Mouse (Mus musculus) embryo, embryonic 9.5 days (tissue): Measurements from ENCODE around the gene Gatad1.
"Not testable (repeated sequence)": the region's sequence is repeated elsewhere in the genome, so short reads cannot be mapped to it uniquely, and the experiment has no call there.

Source experiments
- DNase-seq: peaks from one replicate; pipeline ENCODE4 v3.0.0-alpha.2; 2017; ENCODE audit errors: extremely low spot score

The Gatad1 gene

DNA sequence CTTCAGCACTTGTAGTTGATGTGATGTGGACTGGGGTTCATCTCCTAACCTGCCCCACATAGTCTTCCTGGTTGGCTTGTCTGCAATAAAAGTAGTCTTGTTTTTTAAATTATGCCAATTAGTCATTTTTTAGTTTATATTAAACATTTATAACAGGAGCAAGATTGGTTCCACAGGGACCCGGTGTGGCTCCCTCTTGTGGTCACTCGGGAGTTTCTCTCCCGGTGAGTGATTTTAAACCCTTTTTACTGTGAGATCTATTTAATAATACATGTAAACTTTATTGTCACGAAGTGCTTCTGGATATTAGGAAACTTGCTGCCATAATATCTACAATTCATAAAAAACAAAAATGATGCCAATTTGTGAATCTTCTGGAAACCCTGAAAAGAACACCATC, 23.0 kb downstream of the Gatad1 start:
- DNase-seq, result no peak

DNA sequence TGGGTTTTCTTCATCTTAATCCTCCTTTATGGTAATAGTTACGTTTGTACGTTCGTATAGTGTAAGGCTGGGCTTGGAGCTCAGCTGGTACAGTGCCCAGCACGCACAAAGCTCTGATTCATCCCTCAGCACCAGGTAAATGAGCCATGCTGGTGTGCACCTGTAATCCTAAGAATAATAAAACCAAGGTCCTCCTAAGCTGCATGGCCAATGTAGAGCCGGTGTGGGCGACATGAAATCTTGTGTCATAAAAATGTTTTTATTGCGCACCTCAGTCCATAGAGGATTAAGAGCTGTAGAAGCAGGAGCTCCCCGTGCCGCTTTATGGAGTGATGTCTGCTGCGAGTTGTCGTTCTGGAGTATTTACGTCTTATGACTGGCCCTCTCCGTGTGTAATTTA, 23.7 kb downstream of the Gatad1 start:
- no peak for DNase-seq

DNA sequence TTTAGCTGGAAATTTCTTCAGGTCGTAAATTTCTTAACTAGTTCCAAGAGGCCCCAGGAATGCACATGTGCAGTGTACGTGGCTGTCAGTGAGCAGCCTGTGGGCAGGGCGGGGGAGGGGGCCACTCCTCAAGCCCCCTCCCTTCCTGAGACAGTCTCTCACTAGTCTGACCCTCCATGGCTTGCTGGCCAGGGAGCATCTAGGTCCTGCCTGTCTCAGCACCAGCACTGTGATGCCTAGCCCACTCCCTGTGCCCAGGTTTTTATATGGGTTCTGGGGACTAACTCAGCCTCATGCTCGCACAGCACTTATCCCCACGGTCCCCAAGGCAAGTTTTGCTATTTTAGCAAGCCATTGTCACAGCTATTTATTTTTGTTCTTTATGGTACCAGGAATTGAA, 24.7 kb downstream of the Gatad1 start:
- DNase-seq, result no peak

DNA sequence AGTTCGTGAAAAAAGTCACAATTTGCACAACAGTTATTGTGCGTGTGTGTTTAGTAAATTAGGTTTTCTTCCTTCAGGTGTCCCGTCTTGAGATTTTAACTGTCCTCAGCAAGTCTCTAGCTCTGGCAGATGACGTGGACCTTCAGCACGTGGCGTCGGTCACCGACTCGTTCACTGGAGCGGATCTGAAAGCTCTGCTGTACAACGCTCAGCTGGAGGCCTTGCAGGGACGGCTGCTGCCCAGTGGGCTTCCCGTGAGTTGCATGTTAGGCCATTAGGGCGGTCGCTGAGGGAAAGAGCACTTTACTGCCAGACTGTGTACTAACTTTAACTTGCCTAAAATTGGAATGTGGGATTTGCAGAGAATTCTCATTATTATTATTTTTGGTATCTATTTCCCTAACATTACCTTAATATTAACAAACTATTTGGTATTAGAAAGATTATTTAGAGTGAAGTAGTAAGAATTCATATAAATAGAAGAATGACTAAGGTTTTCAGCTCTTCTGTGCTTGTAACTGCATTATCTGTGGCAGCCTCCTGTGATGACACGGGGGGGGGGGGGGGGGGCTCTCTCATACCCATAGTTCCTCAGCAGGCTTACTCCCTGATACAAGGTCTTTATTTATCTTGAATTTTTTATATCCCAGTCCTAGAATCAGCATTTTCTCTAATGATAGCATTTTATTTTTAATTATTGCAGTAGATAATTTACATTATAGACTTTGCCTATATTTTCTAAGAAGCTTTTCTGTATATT, 25.3 kb downstream of the Gatad1 start:
- no peak for DNase-seq

DNA sequence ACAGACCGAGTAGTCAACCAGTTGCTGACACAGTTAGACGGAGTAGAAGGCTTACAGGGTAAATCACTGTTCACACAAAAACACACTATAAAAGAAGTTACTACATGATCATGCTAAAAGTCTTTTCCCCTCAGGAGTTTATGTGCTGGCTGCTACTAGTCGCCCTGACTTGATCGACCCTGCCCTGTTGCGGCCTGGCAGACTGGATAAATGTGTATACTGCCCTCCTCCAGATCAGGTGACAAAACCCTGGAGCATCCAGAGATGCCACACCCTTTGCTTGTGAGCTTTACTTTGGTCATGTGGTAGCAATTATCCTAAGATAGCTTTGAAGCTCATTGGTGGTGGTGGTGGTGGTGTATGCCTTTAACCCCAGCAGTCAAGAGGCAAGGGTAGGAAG, 26.9 kb downstream of the Gatad1 start:
- DNase-seq, result no peak

DNA sequence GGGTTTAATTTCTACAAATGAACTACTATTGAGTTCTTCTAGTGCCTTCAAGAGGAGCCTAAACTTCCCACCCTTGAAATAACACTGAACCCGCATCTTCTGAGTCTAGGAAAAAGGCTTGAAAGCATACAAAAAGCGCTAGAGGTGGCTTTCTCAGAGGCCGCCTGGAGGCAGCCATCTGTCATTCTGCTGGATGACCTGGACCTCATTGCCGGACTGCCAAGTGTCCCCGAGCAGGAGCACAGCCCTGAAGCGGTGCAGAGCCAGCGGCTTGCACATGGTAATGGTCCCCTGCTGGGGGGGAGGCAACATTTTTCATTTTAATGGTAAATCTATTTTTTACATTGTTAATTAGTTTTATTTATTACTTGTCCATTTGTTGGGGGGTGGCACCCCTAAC, 36.5 kb downstream of the Gatad1 start:
- DNase-seq, result no peak

DNA sequence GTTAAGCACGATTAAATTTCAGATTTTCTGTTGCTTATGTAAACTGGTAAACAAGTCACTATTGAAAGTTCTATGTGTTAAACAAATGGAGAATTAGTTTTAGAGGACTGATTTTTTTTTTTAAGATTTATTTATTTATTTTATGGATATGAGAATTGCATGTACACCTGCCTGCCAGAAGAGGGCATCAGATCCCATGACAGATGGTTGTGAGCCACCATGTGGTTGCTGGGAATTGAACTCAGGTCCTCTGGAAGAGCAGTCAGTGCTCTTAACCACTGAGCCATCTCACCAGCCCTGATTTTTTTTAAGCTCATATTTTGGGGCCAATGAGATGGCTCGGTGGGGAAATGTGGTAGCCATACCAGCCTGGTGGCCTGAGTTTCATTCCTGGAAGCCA, 45.1 kb downstream of the Gatad1 start:
- not testable (repeated sequence) for DNase-seq

DNA sequence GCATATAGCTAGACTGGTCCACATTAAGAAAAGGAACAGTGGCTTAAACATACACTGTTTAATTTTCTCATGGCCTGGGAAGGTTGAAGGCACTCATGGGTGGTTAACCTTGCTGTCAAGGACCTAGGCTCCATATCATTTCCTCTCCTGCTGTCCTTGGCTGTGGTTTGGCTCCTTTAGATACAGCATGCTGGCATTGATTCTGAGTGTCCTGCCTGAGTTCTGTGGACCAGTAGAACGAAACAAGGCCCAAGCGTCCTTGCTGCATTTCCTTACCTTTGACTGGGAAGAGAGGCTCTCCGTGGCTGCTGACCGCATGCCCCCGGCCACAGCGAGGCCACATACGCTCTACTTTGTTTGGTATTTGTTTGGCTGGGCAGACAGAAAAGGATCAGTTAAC, 47.7 kb downstream of the Gatad1 start:
- no peak for DNase-seq

DNA sequence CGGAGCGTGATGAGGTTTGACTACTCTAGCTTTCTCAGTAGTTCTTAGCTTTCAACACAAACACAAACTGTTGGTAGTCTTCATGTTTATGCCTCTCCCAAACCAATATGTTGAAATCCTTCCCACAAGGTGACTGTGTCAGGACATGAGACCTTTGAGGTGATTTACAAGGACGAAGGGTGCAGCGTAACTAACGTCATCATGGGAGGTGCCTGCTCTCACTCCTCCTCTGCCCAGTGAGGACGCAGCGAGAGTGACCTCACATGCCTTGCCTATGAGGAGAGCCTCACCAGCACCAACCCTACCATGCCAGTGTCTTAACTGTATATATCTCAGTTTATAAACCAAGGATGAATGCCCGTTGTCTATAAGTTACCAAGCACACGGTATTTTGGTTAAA, 49.9 kb downstream of the Gatad1 start:
- DNase-seq, result no peak

DNA sequence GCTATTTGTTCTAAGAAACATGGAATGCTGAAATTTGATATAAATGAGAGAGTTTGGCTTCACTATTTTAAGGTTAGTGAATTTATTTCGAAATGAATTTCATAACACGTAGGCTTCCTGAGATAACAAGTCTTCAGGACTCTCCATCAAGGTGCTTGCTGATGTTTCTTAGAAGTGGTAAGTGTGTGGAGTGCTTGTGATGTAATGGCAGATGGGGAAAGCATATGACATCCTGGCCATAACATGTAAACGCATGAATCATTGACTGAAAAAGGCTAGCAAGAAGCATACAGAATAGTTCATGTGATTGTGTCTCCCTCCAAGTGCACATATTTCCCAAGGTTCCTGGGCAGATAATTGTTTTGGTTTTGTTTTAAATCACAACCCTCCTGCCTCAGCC, 56.2 kb downstream of the Gatad1 start:
- DNase-seq, result no peak

DNA sequence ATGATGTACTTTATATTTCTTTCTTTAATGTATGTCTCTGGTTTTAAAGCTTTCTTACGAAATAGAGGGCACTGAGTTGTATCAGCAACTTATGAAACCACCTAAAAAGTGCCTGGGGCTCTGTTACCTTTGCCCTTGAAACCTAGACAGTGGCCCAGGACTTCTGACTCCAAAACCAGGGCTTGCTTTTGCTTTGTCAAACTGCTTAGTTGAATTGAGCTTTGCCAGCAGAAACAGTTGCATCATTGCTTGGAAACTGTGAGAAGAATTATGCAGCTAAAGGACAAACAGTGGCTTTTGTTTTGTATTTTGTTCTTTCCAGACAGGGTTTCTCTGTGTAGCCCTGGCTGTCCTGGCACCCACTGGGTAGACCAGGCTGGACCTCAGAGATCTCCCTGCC, 56.7 kb downstream of the Gatad1 start:
- DNase-seq, result no peak

DNA sequence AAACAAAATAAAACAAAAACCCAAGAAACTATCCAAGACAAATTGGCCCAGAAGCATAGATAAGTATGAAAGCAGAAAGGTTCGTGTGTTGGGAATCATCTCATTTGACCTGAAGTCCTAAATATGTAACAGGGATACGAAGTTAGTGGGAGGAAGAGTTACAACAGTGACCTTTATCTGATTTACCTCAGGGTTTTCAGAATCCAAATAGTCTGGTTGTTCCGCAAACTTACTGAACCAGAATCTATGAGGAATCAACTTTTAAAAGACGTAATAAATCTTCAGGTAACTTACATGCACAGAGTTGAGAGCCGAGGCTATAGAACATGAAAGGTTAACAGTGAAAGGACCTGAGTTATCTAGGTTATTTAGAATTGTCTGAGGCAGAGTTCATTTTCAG, 58.2 kb downstream of the Gatad1 start:
- DNase-seq, result no peak

DNA sequence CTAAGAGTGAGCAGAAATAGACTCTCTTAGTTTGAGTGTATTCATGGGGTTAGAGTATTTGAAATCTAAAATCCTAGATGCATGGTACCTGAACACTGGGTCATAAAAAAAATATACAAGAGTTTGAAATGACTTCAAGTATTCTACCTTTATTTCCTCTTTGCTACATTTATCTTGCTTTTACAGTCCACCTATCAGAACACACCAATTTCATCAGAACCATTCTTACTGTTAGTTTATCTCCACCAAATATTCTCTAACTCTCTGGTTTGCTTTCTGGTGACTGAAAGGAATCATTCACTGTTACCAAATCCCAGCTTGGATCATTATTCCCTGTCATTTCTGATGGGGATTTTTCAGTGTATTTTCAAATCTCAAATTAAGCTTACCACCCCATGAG, 59.8 kb downstream of the Gatad1 start:
- no peak for DNase-seq

DNA sequence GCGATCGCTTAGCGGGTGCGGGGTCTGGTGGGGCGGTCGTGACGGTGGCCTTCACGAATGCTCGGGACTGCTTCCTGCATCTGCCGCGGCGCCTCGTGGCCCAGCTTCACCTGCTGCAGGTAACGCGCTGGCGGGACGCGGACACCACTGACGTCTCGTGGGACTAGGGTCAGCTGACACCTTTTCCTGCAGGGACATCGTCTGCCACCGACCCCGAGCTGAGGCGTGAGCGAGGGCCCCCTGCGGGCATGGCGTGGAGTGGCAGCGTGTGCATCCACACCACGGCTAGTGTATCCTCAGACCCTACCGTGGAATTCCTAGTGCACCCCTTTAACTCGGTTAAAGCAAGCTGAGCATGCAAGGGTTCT, 60.6 kb downstream of the Gatad1 start, which contains the start of gene Rbm48:
Rbm48 (minus strand) TSS at position 187 of the 368 bp plus-strand sequence.
- DNase-seq, result peak; percentile 75

DNA sequence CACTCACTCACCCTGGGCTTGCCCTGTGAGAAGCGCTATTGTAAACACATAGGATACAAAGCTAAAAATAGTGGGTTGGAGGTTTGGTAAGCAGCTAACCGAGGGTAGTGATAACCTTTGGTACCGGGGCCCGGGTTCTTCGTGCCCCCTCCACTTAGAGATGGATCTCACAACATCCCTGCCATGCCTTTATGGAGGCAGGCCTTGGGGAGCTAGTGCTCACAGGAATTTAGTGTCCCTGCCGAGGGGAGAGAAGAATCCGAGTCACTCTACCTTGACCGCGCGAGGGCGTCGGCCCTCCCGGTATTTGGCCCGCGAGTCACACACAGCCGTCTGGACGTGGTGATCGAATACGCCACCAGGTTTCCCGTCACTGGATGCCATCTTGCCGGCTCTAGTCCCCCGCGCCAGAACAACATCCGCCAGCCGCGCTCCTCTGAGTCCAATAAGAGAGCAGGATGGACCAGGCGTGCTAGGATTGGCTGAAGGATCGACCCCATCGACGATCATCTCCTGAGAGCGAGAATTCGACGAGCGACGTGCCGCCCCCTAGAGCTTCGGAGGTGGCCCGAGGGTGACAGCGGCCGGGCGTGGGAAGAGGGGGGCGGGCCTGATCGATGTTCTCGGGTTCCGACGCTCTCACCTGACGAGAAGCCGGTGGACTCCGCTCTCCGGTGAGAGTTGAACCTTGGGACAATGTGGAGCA, 61.1 kb downstream of the Gatad1 start, which contains the start of gene Pex1:
Pex1 (plus strand) TSS at position 374 of the 706 bp plus-strand sequence.
- DNase-seq, result peak; percentile 96
